Mouse (Mus musculus) limb, embryonic 14.5 days (tissue): ENCODE results near the gene Fat3. TPM values are rescaled to one million over a fixed set of nuclear protein-coding genes. Genes with fewer than 3 reads are reported as not detected.

Experiments
- ATAC-seq: fragments of 200-750 bp; cut with Nextera tagmentation; 2 replicates; pipeline ENCODE4 v1.8.0; 2017; ENCODE audit warnings: low read depth, moderate number of reproducible peaks, moderate TSS enrichment; ENCODE audit not compliant: low FRiP score
- DNase-seq: peaks from one replicate; pipeline ENCODE4 v3.0.0-alpha.2; 2015; ENCODE audit warnings: low spot score
- H3K27ac ChIP-seq: fragments of 300-500 bp; sonication (generic); replicated peaks from 2 replicates; pipeline ENCODE4 v1.5.1; 2014; ENCODE audit warnings: low read depth, mild to moderate bottlenecking, low read length, moderate library complexity, mixed read lengths
- H3K27me3 ChIP-seq: fragments of 300-500 bp; sonication (generic); 2 replicates; pipeline ENCODE4 v1.6.1; 2014; ENCODE audit warnings: low read length, mixed read lengths; ENCODE audit not compliant: control insufficient read depth, insufficient read depth
- H3K36me3 ChIP-seq: fragments of 300-500 bp; sonication (generic); 2 replicates; pipeline ENCODE4 v1.6.1; 2014; ENCODE audit warnings: mild to moderate bottlenecking, low read length, moderate library complexity, mixed read lengths; ENCODE audit not compliant: control insufficient read depth, insufficient read depth
- H3K4me1 ChIP-seq: fragments of 300-500 bp; sonication (generic); 2 replicates; pipeline ENCODE4 v1.6.1; 2014; ENCODE audit warnings: antibody characterized with exemption, low read length, mixed read lengths; ENCODE audit not compliant: control insufficient read depth, insufficient read depth
- H3K4me2 ChIP-seq: fragments of 300-500 bp; sonication (generic); replicated peaks from 2 replicates; pipeline ENCODE4 v1.6.1; 2014; ENCODE audit warnings: low read depth, mild to moderate bottlenecking, low read length, moderate library complexity; ENCODE audit not compliant: severe bottlenecking
- H3K4me3 ChIP-seq: fragments of 300-500 bp; sonication (generic); replicated peaks from 2 replicates; pipeline ENCODE4 v1.5.1; 2014; ENCODE audit warnings: low read length
- H3K9ac ChIP-seq: fragments of 300-500 bp; sonication (generic); 2 replicates; pipeline ENCODE4 v1.6.1; 2014; ENCODE audit warnings: mild to moderate bottlenecking, low read depth, low read length, moderate library complexity; ENCODE audit not compliant: severe bottlenecking
- H3K9me3 ChIP-seq: fragments of 300-500 bp; sonication (generic); 2 replicates; pipeline ENCODE4 v1.6.1; 2016; ENCODE audit warnings: low read length; ENCODE audit not compliant: control insufficient read depth
- POLR2A ChIP-seq: fragments of 200-500 bp; IDR thresholded peaks from 2 replicates; pipeline ENCODE4 v1.8.0; 2012; ENCODE audit warnings: inconsistent platforms, mild to moderate bottlenecking, moderate library complexity, borderline replicate concordance; ENCODE audit not compliant: insufficient read depth, insufficient read length; ENCODE audit errors: extremely low read depth
- WGBS: fragments of 180-500 bp; shearing (Covaris S2); extraction: QIAGEN DNeasy Blood & Tissue Kit; methylation state at CpG from one replicate; pipeline ENCODE4 v1.1.7; 2014; 5-methylcytosine and 5-hydroxymethylcytosine counted together
- polyA plus RNA-seq, 2 experiments: library from polyadenylated mRNA; depleted of rRNA in 1 of 2; stranded (reverse) in 1 of 2; unstranded in 1 of 2; fragments of >200 nt; fragmentation: Nextera tagmentation in 1 of 2; extraction: Ambion mirVana in 1 of 2; gene quantifications; 2 replicates each; pipeline versions ENCODE4 v1.2.1 to v1.2.3; 2012 to 2014

The Fat3 gene
- polyA plus RNA-seq, 2 experiments = 5.4 to 9.2 TPM

DNA sequence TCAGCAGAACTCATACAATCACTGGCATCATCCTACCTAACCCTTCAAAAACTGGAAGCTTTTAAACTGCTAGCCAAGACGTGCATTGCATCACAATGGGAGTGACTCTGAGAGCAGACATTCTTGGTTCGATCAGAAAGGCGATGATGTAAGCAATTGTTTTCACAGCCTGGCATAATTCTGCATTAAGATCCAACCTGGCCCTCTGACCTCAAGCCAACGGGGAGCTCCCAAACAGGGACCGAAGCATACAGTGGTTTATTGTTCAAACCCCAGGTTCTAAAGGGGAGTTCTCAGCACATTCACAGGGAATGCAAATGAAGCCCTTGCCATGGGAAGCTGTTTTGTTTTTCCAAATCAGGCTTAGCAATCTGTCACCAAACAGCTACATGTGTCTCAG is 63.3 kb downstream of the Fat3 start:
- no peaks in the 10 kb centered on the region for H3K4me1 ChIP-seq
- H3K27ac ChIP-seq = no peak overlapping the region
- DNase-seq (no peak), ATAC-seq (no peak)
- H3K4me3 ChIP-seq = no peak overlapping the region
- no peaks in the 10 kb centered on the region for H3K9me3 ChIP-seq
- no peaks in the 10 kb centered on the region for H3K27me3 ChIP-seq
- 47% methylated on average over 5 of the region's 5 CpGs for WGBS
- no peak overlapping the region for H3K4me2 ChIP-seq
- TF ChIP-seq POLR2A = no peak
- no peaks in the 10 kb centered on the region for H3K36me3 ChIP-seq
- H3K9ac ChIP-seq = no peak overlapping the region

DNA sequence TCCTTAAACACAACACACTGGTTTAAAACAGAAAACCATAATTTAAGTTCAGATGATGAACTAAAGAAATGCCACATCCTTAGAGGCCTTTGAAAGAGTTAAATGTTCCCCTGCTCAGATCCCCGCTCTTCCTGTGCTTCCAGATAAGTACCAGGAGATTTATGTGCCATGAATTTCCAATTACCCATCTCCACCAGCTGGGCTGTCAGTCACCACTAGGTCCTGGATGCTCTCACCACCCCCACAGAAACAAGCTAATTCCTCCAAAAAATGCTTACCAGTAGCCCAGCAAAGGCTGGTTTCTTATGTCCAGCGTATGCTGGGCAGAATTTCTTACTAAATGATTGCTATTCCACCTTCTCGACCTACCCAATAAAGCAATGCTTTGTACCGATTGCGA is 72.5 kb downstream of the Fat3 start:
- no peak for ATAC-seq
- Histone ChIP-seq H3K4me1 (no peaks in the 10 kb centered on the region), H3K27me3 (no peaks in the 10 kb centered on the region), H3K4me3 (no peak overlapping the region), H3K9ac (no peak overlapping the region), H3K9me3 (no peaks in the 10 kb centered on the region), H3K36me3 (no peaks in the 10 kb centered on the region), H3K27ac (no peak overlapping the region), H3K4me2 (no peak overlapping the region)
- no peak for DNase-seq
- 66% methylated on average over 5 of the region's 5 CpGs for WGBS
- TF ChIP-seq POLR2A = no peak

DNA sequence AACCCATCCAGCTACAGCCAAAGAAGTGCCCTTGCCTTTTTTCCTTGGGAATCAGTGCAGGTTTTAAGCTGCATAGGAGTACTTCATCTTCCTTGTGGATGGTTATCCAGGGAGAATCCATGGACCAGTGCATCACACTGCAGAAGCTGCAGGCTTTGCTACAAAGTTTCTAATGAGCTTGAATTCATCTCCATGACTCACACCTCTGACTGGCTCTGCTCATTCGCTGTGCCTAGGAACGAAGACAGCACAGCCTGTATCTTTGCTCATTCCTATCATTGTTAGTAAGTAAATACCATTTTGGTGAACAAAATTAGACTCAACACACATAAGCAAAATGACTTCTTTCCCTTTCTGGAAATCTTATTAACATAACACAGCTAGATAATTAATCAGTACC is 78.4 kb downstream of the Fat3 start:
- TF ChIP-seq POLR2A = no peak
- Histone ChIP-seq H3K36me3 (no peaks in the 10 kb centered on the region), H3K27ac (no peak overlapping the region), H3K9ac (no peak overlapping the region), H3K4me1 (no peaks in the 10 kb centered on the region), H3K27me3 (no peaks in the 10 kb centered on the region), H3K9me3 (no peaks in the 10 kb centered on the region), H3K4me2 (no peak overlapping the region), H3K4me3 (no peak overlapping the region)
- DNase-seq (no peak), ATAC-seq (no peak)
- WGBS = 88% methylated on average over 2 of the region's 2 CpGs

DNA sequence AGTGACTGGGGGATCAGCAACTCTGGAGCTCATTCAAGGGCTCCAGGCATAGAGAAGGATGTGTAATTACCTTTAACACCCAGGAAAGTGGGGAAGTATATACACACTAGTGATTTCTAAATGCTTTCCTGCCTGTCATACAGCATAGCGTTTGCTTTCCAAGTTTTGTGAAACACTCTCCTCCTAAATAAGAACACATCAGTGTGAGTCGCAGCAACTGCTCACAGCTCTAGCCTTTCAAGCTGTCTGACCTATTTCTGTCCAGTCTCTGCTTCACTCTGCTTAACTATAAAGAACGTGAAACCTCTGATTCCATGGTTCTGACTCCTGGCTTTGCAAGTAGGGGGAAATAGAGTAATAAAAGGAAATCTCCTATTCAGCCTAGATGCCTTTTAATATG is 98.3 kb downstream of the Fat3 start:
- ATAC-seq = no peak

DNA sequence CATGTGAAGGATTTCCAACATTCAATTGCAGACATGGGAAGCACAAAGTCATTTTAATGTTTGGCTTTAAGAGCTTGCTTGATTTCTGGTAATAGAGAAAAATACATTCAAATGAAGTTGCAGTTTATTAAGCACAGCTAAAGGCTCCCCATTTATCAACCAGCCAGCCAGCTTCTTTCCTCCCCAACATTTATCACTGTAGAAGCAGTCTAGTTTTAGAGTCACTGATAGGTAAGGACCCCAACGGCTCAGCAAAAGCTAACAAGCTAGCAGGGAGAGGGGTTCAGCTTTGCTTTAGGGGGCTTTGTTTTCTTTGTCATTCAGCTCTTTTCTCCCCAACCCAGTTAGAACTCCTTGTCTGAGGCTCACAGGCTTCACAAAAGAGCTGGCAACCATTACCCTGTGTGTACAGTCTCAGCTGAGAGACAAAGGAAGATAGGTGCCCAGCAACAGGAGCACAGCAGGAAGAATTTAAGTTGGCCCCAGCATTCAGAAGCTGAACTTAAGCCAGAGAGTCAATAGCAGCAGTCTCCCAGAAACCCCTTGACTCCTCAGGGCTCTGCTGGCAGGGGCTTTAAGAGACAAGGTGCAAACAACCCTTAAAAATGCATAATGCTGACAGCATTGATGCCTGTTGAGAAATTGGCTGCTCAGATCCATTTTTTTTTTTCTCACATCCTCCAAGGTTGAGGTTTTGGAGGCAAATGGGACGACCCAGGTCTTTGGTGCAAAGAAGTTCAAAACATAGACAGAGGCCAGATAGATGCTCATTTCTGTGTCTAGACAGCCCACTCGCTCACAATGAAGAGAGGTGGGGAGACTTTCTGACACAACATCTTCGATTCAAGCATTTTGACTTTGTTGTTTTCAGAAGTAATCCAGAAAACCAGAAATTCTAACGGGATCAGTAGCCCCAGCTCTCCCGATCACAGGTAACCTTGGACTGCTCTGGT is 102.1 kb downstream of the Fat3 start:
- WGBS = 70% methylated on average over 6 of the region's 6 CpGs
- H3K9ac ChIP-seq = no peak overlapping the region
- no peak overlapping the region for H3K4me2 ChIP-seq
- no peak overlapping the region for H3K27ac ChIP-seq
- no peaks in the 10 kb centered on the region for H3K36me3 ChIP-seq
- DNase-seq = no peak
- no peaks in the 10 kb centered on the region for H3K27me3 ChIP-seq
- no peaks in the 10 kb centered on the region for H3K9me3 ChIP-seq
- H3K4me1 ChIP-seq = no peaks in the 10 kb centered on the region
- ATAC-seq = no peak
- no peak for TF ChIP-seq POLR2A
- no peak overlapping the region for H3K4me3 ChIP-seq

More for the DNA sequence above, 98.3 kb downstream of the Fat3 start:
- 77% methylated on average over 3 of the region's 3 CpGs for WGBS
- Histone ChIP-seq H3K27ac (no peak overlapping the region), H3K27me3 (no peaks in the 10 kb centered on the region), H3K9ac (no peak overlapping the region), H3K4me3 (no peak overlapping the region), H3K4me1 (no peaks in the 10 kb centered on the region), H3K4me2 (no peak overlapping the region), H3K36me3 (no peaks in the 10 kb centered on the region), H3K9me3 (no peaks in the 10 kb centered on the region)
- TF ChIP-seq POLR2A = no peak
- DNase-seq = no peak

DNA sequence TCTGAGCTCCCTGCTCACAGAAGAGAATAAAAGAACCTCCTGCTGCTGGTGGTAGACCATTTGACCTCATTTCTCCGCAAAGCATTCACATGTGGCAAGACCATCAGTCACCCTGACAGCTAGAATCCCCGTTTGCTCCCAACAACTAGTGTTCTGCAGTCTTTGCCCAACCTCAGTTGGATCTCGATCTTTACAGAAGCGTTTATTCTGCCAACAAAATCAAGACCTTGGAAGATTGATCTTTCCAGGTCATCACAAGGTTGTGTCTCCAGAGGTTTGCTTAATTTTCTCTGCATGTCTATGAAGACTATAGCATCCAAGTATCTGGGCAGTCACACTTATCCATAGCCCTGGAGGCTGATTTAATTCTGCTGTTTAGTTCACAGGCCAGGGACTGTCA is 111.9 kb downstream of the Fat3 start:
- Histone ChIP-seq H3K4me3 (no peak overlapping the region), H3K27ac (no peak overlapping the region), H3K9ac (no peak overlapping the region), H3K36me3 (no peaks in the 10 kb centered on the region), H3K4me1 (no peaks in the 10 kb centered on the region), H3K4me2 (no peak overlapping the region), H3K9me3 (no peaks in the 10 kb centered on the region), H3K27me3 (no peaks in the 10 kb centered on the region)
- DNase-seq = no peak
- 48% methylated on average over 4 of the region's 4 CpGs for WGBS
- ATAC-seq = no peak
- no peak for TF ChIP-seq POLR2A
